Mouse (Mus musculus) E14TG2a.4 (cell line): ENCODE measurements at regions not wholly inside any gene's neighbourhood (a gene's known extent, or its start where the extent isn't known, plus 50 kb on each side); places are given as distances from the start of the nearest gene placed in this dataset.

Experiments used
- CTCF ChIP-seq: conservative IDR thresholded peaks from 2 replicates; pipeline ENCODE4 v1.5.1; 2014; ENCODE audit warnings: low read length
- NANOG ChIP-seq: IDR thresholded peaks from 2 replicates; pipeline ENCODE4 v1.6.1; 2014; ENCODE audit warnings: borderline replicate concordance, low read length, mixed read lengths
- POU5F1 ChIP-seq: IDR thresholded peaks from 2 replicates; pipeline ENCODE4 v1.6.1; 2014; ENCODE audit warnings: low read length, borderline replicate concordance

DNA sequence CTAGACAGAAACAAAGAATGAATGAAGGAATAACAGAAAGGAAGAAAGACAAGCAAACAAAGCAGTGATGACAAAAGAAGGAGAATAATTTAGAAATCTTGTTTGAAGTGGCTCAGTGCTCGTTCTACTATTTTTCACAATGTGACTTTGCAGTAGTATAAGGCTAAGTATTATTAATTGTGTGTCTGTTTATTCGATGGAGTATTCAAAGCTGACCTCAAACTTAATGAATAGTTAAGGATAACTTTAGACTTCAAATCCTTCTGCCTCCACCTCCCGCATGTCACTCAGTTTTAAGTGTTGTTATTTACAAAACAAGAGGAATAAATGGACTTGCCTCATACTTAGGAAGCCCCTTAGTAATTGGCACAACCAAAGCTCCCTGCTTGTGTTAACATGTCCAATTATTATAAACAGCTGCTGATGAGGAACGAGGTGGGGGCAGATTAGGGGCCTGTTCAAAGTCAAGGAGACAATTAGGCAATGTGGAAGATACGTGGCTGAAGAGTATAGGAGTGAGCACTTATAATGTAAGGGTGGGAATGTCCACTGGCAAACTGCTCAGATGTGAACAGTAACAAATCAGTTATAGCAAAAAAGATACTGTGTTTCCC, 572.0 kb upstream of the Fam92a start:
- TF ChIP-seq POU5F1 (no peak), CTCF (no peak), NANOG (no peak)
